Mouse (Mus musculus): ENCODE results near the gene Zfp870.
"Not testable (repeated sequence)": the region's sequence is repeated elsewhere in the genome, so short reads cannot be mapped to it uniquely, and the experiment has no call there.

The Zfp870 gene

GRCm38 (mm10) chr17:32867266-32867665, 24.2 kb downstream of the Zfp870 start:
- not testable (repeated sequence) for DNase-seq

- DNase-seq = not testable (repeated sequence)
Measured at GRCm38 (mm10) chr17:32856713-32857112, 34.7 kb downstream of the Zfp870 start.

GRCm38 (mm10) chr17:32851581-32851980, 39.9 kb downstream of the Zfp870 start:
- DNase-seq = no peak

GRCm38 (mm10) chr17:32841388-32841787, 50.1 kb downstream of the Zfp870 start:
- no peak for DNase-seq

- DNase-seq = no peak
Measured at GRCm38 (mm10) chr17:32839083-32839802, 52.2 kb downstream of the Zfp870 start.

- no peak for DNase-seq
Measured at GRCm38 (mm10) chr17:32830418-32830782, 61.0 kb downstream of the Zfp870 start.

- DNase-seq = peak; percentile 79
Measured at GRCm38 (mm10) chr17:32829540-32830417, 61.7 kb downstream of the Zfp870 start, which contains the start of gene Zfp799. Zfp799 (minus strand) TSS chr17:32830261.

All from kidney, adult 11 months (tissue).